Mouse (Mus musculus) kidney, embryonic 15.5 days (tissue): ENCODE measurements around the gene Celf3. TPM values are rescaled to one million over a fixed set of nuclear protein-coding genes. Genes with fewer than 3 reads are reported as not detected.

ENCODE experiments used
- ATAC-seq: fragments of 200-750 bp; cut with Nextera tagmentation; replicated peaks from 2 replicates; pipeline ENCODE4 v1.8.0; 2017; ENCODE audit warnings: moderate TSS enrichment; ENCODE audit not compliant: low FRiP score
- H3K27ac ChIP-seq: fragments of 300-500 bp; sonication (generic); 2 replicates; pipeline ENCODE4 v1.5.1; 2015; ENCODE audit warnings: mild to moderate bottlenecking, inconsistent platforms
- H3K27me3 ChIP-seq: fragments of 300-500 bp; sonication (generic); 2 replicates; pipeline ENCODE4 v1.6.1; 2015; ENCODE audit warnings: inconsistent platforms
- H3K36me3 ChIP-seq: fragments of 300-500 bp; sonication (generic); 2 replicates; pipeline ENCODE4 v1.6.1; 2015; ENCODE audit warnings: inconsistent platforms
- H3K4me1 ChIP-seq: fragments of 300-500 bp; sonication (generic); 2 replicates; pipeline ENCODE4 v1.6.1; 2015; ENCODE audit warnings: inconsistent platforms
- H3K4me2 ChIP-seq: fragments of 300-500 bp; sonication (generic); 2 replicates; pipeline ENCODE4 v1.6.1; 2015; ENCODE audit warnings: moderate library complexity, mild to moderate bottlenecking, inconsistent platforms
- H3K4me3 ChIP-seq: fragments of 300-500 bp; sonication (generic); replicated peaks from 2 replicates; pipeline ENCODE4 v1.5.1; 2015; ENCODE audit warnings: mild to moderate bottlenecking, inconsistent platforms
- H3K9ac ChIP-seq: fragments of 300-500 bp; sonication (generic); 2 replicates; pipeline ENCODE4 v1.6.1; 2015; ENCODE audit warnings: mild to moderate bottlenecking, inconsistent platforms
- H3K9me3 ChIP-seq: fragments of 300-500 bp; sonication (generic); replicated peaks from 2 replicates; pipeline ENCODE4 v1.6.1; 2016; ENCODE audit warnings: inconsistent platforms
- WGBS: fragments of 180-500 bp; shearing (Covaris S2); methylation state at CpG from one replicate; pipeline ENCODE4 v1.1.7; 2015; ENCODE audit warnings: mixed read lengths; 5-methylcytosine and 5-hydroxymethylcytosine counted together
- polyA plus RNA-seq: library from polyadenylated mRNA; unstranded; fragments of >200 nt; fragmentation: Nextera tagmentation; extraction: Ambion mirVana; gene quantifications from 2 replicates; pipeline ENCODE4 v1.2.1, GENCODE M21; 2015

The Celf3 gene
- polyA plus RNA-seq, 1 experiment from 2014 or later: 5.5 TPM

GRCm38 (mm10) chr3:94482764-94483385, 4.8 kb downstream of the Celf3 start:
- Histone ChIP-seq H3K36me3 (no peaks in the 10 kb centered on the region), H3K4me1 (peaks cover 14% of the 10 kb centered on the region), H3K4me2 (no peak overlapping the region), H3K9ac (no peak overlapping the region), H3K9me3 (no peaks in the 10 kb centered on the region), H3K4me3 (no peak overlapping the region), H3K27me3 (peaks cover 37% of the 10 kb centered on the region), H3K27ac (no peak overlapping the region)
- ATAC-seq: no peak
- WGBS: 87% methylated on average over 17 of the region's 17 CpGs

GRCm38 (mm10) chr3:94483790-94484439, 5.8 kb downstream of the Celf3 start:
- Histone ChIP-seq H3K27me3 (peaks cover 30% of the 10 kb centered on the region), H3K4me3 (no peak overlapping the region), H3K27ac (no peak overlapping the region), H3K4me2 (no peak overlapping the region), H3K9me3 (no peaks in the 10 kb centered on the region), H3K4me1 (peaks cover 11% of the 10 kb centered on the region), H3K9ac (no peak overlapping the region), H3K36me3 (no peaks in the 10 kb centered on the region)
- WGBS: 22% methylated on average over 20 of the region's 20 CpGs
- 0 out of 2 replicates have a peak, but pooled peaks have one; percentile 23 for ATAC-seq

GRCm38 (mm10) chr3:94485922-94486321, 7.8 kb downstream of the Celf3 start:
- Histone ChIP-seq H3K4me1 (no peaks in the 10 kb centered on the region), H3K9me3 (no peaks in the 10 kb centered on the region), H3K27me3 (peaks cover 11% of the 10 kb centered on the region; the same call in 1 of the 2 replicates), H3K9ac (no peak overlapping the region), H3K27ac (no peak overlapping the region), H3K4me3 (no peak overlapping the region), H3K36me3 (no peaks in the 10 kb centered on the region), H3K4me2 (no peak overlapping the region)
- no peak for ATAC-seq
- 79% methylated on average over 7 of the region's 7 CpGs for WGBS

- H3K4me1 ChIP-seq: no peaks in the 10 kb centered on the region
- no peak overlapping the region for H3K4me2 ChIP-seq
- H3K9me3 ChIP-seq: no peaks in the 10 kb centered on the region
- no peak overlapping the region for H3K4me3 ChIP-seq
- 70% methylated on average over 6 of the region's 6 CpGs for WGBS
- H3K27ac ChIP-seq: no peak overlapping the region
- H3K9ac ChIP-seq: no peak overlapping the region
- ATAC-seq: no peak
- H3K27me3 ChIP-seq: no peaks in the 10 kb centered on the region
- peaks cover 2% of the 10 kb centered on the region; the same call in 1 of the 2 replicates for H3K36me3 ChIP-seq
These were observed 9.5 kb downstream of the Celf3 start for GRCm38 (mm10) chr3:94487581-94487980.

- no peaks in the 10 kb centered on the region for H3K4me1 ChIP-seq
- no peak overlapping the region for H3K9ac ChIP-seq
- H3K36me3 ChIP-seq: peaks cover 67% of the 10 kb centered on the region
- H3K4me2 ChIP-seq: no peak overlapping the region
- WGBS: 91% methylated on average over 4 of the region's 4 CpGs
- H3K9me3 ChIP-seq: no peaks in the 10 kb centered on the region
- no peaks in the 10 kb centered on the region for H3K27me3 ChIP-seq
- H3K4me3 ChIP-seq: no peak overlapping the region
- H3K27ac ChIP-seq: no peak overlapping the region
- no peak for ATAC-seq
These were observed 19.1 kb downstream of the Celf3 start for GRCm38 (mm10) chr3:94497162-94497561.

GRCm38 (mm10) chr3:94502243-94502642, 24.1 kb downstream of the Celf3 start:
- 81% methylated on average over 3 of the region's 3 CpGs for WGBS
- no peaks in the 10 kb centered on the region for H3K9me3 ChIP-seq
- H3K27ac ChIP-seq: no peak overlapping the region
- no peak overlapping the region for H3K4me3 ChIP-seq
- ATAC-seq: no peak
- H3K9ac ChIP-seq: no peak overlapping the region
- H3K4me2 ChIP-seq: no peak overlapping the region
- H3K4me1 ChIP-seq: no peaks in the 10 kb centered on the region
- peaks cover 57% of the 10 kb centered on the region for H3K36me3 ChIP-seq
- H3K27me3 ChIP-seq: no peaks in the 10 kb centered on the region

- 92% methylated on average over 1 of the region's 1 CpGs for WGBS
- peaks cover 60% of the 10 kb centered on the region for H3K36me3 ChIP-seq
These were observed 28.6 kb downstream of the Celf3 start for GRCm38 (mm10) chr3:94506664-94507063.

GRCm38 (mm10) chr3:94526731-94527130, 48.6 kb downstream of the Celf3 start:
- Histone ChIP-seq H3K27me3 (no peaks in the 10 kb centered on the region), H3K4me1 (no peaks in the 10 kb centered on the region), H3K36me3 (peaks cover 55% of the 10 kb centered on the region), H3K27ac (no peak overlapping the region), H3K4me3 (no peak overlapping the region), H3K4me2 (no peak overlapping the region), H3K9me3 (no peaks in the 10 kb centered on the region), H3K9ac (no peak overlapping the region)
- WGBS: 58% methylated on average over 2 of the region's 2 CpGs
- ATAC-seq: no peak

More at GRCm38 (mm10) chr3:94506664-94507063, 28.6 kb downstream of the Celf3 start:
- Histone ChIP-seq H3K4me1 (no peaks in the 10 kb centered on the region), H3K9ac (no peak overlapping the region), H3K4me2 (no peak overlapping the region), H3K27me3 (no peaks in the 10 kb centered on the region), H3K4me3 (no peak overlapping the region), H3K27ac (no peak overlapping the region), H3K9me3 (no peaks in the 10 kb centered on the region)
- no peak for ATAC-seq

GRCm38 (mm10) chr3:94533968-94534367, 55.9 kb downstream of the Celf3 start:
- no peak for ATAC-seq
- H3K4me2 ChIP-seq: no peak overlapping the region

GRCm38 (mm10) chr3:94537187-94537586, 59.1 kb downstream of the Celf3 start:
- ATAC-seq: no peak
- no peak overlapping the region for H3K9ac ChIP-seq
- peaks cover 11% of the 10 kb centered on the region; the same call in 1 of the 2 replicates for H3K36me3 ChIP-seq
- no peak overlapping the region for H3K27ac ChIP-seq
- H3K9me3 ChIP-seq: no peaks in the 10 kb centered on the region
- no peaks in the 10 kb centered on the region for H3K4me1 ChIP-seq
- H3K27me3 ChIP-seq: no peaks in the 10 kb centered on the region
- WGBS: 94% methylated on average over 3 of the region's 3 CpGs
- H3K4me3 ChIP-seq: no peak overlapping the region
- no peak overlapping the region for H3K4me2 ChIP-seq

More at GRCm38 (mm10) chr3:94533968-94534367, 55.9 kb downstream of the Celf3 start:
- peaks cover 15% of the 10 kb centered on the region; the same call in 1 of the 2 replicates for H3K36me3 ChIP-seq
- no peak overlapping the region for H3K27ac ChIP-seq
- no peak overlapping the region for H3K9ac ChIP-seq
- no peaks in the 10 kb centered on the region for H3K9me3 ChIP-seq
- no peak overlapping the region for H3K4me3 ChIP-seq
- no peaks in the 10 kb centered on the region for H3K27me3 ChIP-seq
- H3K4me1 ChIP-seq: no peaks in the 10 kb centered on the region
